Mouse (Mus musculus): ENCODE data around the gene Armh3. TPM values are rescaled to one million over a fixed set of nuclear protein-coding genes. Genes with fewer than 3 reads are reported as not detected.
"Not testable (repeated sequence)": the region's sequence is repeated elsewhere in the genome, so short reads cannot be mapped to it uniquely, and the experiment has no call there.

Gene Armh3
- total RNA-seq, 2 experiments from 2014 or later = 12.0 to 12.3 TPM

DNA sequence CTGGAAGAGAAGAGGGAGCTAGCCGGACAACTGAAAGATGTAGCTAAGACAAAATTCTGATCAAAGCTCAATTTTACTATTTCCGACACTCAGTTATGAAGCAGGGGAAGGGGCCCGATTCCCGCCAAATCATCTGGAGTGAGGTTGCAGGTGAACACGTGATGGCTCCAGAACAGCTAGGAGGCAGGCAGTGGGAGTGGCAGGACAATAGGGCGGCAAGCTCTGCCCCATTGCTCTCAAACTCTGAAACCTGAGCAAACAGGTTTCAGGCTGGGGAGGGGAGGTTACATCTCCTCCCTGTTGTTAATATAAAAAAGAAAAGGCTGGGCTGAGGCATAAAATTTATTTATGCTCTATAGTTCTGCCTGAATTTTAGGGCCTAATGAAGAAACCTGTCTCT, 4.8 kb downstream of the Armh3 start:
- DNase-seq (ENCODE audit: low spot score in 2 of 2) = not testable (repeated sequence)

DNA sequence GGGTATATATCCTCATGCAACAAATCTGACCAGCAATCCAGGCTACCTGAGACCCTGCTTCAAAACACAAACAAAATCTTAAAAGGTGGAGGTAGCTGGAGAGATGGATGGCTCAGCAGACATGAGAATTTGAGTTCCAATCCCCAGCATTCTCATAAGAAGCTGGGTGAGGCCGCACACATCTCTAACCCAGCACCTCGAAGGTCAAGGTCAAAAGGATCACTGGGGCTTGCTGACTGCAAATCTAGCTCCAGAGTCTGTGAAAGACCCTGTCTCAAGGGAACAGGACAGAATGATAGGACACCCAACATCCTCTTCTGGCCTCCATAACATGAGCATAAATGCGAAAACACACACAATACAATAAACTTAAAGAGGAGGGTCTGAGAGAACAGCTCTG, 7.1 kb downstream of the Armh3 start:
- DNase-seq (ENCODE audit: low spot score in 2 of 2) = no peak

DNA sequence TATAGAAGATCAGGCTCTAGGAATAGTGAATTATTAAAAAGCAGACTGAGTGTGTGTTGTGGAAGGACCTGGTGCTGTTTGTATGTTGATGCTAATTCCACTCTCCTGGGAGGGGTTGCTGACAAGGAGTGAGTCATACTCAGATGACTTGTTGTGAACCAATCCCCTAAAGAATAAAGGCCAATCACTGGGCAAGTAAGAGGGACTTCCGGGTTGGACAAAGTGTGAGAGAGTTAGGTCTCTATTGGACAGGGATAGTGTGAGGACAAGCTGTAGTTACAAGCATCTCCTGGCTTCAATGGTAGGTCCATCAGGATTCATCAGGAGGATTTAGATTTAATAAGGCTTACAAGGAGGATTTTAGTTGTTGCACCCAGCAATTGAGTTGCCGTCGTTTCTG, 10.1 kb downstream of the Armh3 start:
- no peak for DNase-seq (ENCODE audit: low spot score in 2 of 2)

DNA sequence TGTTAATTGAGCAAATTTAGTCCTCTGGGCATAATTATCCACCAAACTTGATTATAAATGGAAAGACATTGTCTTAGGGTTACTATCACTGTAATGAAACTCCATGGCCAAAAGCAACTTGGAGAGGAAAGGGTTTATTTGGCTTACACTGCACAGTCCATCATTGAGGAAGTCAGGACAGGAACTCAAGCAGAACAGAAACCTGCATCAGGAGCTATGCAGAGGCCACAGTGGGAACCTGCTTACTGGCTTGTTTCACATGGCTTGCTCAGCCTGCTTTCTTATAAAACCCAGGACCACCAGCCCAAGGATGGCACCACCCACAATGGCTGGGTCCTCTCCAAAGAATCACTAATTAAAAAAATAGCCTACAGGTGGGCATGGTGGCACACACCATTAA, 13.9 kb downstream of the Armh3 start:
- no peak for DNase-seq (ENCODE audit: low spot score in 2 of 2)

DNA sequence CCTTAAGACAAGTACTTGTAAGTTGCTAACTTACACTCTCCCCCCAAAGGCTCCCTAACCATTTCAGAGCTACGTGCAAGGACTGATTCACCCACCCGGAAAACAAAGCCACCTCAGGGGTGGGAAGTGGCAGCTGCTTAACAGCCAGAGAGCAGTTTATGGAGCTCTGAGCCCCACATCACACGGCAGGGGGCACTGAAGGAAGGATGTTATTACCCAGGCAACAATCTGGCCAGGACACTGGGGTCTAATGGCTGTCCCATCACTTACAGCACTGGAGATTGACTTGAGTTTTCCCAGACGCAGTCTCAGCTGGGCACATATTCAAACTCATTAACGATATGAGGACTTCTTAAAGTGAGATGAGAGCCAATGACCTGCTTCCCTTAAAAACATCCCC, 37.5 kb downstream of the Armh3 start:
- no peak for DNase-seq (ENCODE audit: low spot score in 2 of 2)

DNA sequence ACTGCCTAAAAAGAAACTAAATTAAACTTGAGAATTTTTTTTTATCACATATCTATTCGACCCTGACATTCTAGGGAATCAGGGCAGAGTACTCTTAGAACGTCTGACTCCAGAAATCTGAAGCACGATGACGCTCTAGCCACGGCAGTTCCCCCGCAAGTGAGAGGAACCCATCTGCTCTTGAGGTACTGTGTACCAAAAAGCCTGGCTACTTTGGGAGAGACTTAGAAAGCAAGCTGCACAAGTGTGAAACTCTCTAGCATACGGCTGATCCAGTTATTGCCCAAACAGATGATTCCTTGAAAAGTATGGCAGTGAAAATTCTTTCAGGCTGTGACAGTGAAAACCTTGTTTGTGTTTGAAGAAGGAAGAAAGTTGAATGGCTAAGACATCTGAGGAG, 41.6 kb downstream of the Armh3 start:
- no peak for DNase-seq (ENCODE audit: low spot score in 2 of 2)

DNA sequence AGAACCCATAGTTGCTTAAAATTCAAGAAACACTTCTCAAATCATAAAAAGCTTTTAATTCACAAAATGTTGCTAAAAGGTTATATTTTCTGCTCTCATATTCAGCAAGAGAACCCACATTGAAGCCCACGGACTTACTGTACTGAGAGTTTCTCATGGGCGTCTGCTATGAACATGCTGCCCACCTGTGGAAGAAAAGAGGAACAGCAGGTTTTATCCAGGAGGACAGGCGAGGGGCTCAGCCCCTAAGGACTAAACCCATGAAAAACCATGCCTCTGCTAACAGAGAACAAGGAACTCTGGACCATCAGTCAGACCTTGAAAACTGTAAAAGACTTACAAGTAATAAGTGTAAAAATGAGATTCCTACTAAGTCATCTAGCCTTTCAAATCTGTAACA, 45.0 kb downstream of the Armh3 start:
- no peak for DNase-seq (ENCODE audit: low spot score in 2 of 2)

DNA sequence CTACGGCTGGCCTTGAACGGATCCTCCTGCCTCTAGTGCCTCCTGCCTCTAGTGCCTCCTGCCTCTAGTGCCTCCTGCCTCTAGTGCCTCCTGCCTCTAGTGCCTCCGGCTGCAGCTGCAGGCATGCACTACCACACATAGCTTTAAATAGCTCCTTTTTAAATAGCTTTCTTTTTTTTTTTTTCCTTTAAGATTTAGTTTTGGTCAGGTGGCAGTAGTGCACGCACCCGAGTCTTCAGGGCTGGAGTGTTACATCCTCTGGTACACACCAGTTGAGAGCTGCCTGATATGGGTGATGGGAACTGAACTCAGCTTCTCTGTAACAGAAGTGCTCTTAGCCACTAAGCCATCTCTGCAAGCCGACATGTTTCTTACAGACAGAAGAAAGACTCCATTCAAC, 49.1 kb downstream of the Armh3 start:
- no peak for DNase-seq (ENCODE audit: low spot score in 2 of 2)

DNA sequence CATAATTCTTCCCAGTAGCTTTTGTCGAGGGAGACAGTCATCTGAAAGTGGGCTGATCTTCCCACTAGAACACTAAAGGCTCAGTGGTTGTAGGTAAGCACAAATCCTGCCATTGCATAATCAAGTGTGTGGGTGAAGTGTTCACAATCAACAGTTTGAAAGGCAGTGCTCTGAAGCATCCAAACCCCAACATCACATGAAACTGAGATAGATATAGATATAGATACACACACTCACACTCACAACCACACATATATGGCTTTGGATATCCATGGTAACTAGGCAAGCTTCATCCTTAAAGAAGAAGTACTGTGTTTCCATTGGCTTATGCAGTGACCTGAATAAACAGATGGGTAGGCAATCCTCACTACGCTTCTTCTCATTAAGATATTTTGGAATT, 50.5 kb downstream of the Armh3 start:
- no peak for DNase-seq (ENCODE audit: low spot score in 2 of 2)

DNA sequence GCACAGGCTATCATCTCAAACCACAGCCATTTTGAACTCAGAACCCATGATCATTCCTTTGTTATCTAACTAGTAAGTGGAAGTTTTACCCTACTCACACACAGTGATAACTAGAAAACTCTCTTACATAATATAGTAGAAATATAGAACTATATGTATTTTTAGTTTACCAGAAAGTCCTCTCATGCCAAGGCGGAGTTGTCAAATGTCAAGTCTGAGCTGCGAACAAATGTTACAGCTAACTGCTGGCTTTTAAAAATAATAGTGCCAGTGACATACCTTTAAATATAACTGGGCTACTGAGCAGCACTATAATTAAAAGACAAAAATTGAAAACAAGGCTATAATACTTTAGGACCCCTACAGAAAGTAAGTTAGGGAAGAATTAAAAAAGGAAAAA, 51.0 kb downstream of the Armh3 start:
- no peak for DNase-seq (ENCODE audit: low spot score in 2 of 2)

DNA sequence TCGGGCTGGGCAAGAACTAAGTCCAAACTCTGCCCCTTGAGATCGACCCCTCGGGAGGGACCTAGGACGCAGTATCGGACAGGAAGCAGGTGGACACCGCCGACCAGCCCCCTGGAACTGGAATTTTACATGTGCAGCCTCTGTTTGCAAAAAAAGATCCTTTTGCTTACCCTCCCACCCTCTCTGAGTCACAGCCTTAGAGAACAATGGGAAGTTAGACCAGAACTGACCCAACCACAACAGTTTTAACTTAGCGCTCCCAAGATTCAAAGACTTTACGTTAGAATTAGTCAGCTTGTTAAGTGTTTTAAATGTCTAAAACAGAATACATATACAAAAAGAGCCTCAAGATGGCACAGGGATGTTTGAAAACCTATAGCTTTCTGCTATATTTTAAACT, 51.7 kb downstream of the Armh3 start:
- DNase-seq (ENCODE audit: low spot score in 2 of 2) = no peak

DNA sequence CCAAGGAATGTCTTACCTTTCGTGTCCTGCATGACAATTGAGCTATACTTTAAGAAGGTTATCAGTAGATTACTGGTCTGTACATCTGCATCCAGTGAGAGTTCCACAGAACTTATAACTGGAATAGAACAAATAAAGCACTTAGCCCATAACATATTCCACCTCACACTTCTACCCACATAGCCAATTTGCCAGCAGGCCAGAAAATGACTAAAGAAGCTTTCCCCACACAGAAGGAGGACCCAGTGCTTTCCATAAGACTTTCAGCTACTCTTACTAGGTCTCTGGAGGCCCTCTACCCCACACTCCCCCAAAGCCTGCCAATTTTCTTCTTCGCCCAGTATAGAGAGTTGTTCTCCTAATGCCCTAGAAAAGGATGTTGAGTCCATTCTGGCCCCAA, 52.3 kb downstream of the Armh3 start:
- no peak for DNase-seq (ENCODE audit: low spot score in 2 of 2)

DNA sequence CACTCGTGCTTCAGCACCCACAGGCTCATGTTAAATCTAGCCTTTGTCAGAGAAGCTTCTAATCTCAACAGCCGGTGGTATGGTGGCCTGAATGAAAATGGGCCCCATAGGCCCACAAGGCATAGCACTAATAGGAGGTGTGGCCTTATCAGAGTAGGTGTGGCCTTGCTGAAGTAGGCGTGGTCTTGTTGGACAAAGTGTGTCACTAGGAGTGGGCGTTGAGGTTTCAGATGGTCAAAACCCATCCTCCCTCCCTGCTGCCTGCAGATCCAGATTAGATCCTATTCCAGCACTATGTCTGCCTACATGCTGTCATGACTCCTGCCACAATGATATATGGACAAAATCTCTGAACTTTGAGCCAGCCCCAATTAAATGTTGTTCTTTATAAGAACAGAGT, 54.5 kb downstream of the Armh3 start:
- no peak for DNase-seq (ENCODE audit: low spot score in 2 of 2)

DNA sequence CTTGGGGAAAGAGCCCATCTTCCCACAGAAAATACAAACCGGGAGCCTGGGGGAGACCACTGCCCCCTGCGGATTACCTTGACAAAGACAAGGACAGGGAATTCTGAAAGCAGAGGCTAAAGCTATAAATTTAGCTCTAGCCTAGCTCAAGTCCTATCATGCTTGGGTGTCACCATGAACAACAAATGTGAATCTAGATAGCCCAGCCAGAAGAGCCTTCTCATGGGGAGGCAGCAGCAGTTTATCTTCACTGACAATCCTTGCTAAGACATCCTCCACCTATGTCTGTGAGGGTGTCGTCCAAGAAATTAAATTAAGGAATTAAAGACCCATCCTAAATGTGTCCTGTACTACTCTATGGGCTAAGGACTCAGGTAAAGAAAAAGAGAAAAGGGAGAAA, 60.2 kb downstream of the Armh3 start:
- no peak for DNase-seq (ENCODE audit: low spot score in 2 of 2)

DNA sequence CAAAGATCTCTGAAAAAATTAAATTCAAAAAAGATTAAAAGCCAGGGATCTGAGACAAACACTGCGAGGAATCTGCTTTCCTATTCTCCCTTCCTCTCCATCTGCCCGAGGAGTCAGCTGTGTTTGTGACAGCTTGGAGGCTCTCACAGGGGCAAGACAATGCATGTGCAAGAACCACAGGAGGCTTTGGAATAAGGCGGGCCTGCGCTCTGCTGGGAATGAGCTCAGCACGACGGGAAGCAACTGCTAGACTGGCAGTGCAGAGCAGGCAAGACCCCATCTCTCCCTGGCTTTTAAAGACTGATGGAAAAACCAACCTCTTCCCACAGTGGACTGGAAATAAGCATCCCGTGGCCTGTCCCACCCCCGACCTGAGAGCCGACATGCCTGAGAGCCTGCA, 60.8 kb downstream of the Armh3 start:
- DNase-seq (ENCODE audit: low spot score in 2 of 2) = no peak

DNA sequence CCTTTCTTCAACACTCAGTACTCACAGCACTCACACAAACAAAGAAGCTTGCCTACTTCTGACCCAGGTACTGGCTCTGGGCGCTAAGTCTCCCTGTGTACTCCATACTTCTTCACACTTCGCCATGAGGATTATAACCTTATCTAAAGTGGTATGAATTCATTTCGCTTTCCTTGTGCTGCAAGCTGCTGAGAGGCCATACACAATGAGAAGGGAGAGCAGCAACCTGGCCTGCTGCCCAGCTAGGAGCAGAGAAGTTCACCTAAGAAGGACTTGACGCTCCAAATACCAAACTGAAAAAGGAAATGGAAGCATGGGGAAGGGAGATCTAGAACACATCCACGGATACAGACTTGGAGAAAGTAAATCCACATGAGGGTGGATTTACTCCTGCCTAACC, 71.1 kb downstream of the Armh3 start:
- no peak for DNase-seq (ENCODE audit: low spot score in 2 of 2)

DNA sequence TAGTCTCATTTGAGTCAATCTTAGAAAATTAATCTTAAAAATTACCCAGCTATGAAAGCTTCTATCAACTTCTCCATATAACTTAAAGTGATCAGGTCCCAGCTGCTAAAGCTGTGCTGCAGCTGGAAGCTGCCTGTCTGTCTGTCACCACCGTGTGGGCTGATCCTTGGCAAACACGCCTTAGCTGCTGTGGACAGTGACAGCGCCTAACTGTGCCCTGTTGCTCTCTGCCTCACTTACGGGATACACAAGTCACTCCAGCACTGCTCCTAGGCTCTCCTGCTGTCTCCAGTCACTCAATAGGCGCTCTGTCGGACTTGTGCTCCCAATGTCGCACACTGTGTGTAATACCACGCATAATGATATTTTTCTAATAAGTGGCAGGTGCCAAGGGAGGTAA, 71.9 kb downstream of the Armh3 start:
- DNase-seq (ENCODE audit: low spot score in 2 of 2) = no peak

DNA sequence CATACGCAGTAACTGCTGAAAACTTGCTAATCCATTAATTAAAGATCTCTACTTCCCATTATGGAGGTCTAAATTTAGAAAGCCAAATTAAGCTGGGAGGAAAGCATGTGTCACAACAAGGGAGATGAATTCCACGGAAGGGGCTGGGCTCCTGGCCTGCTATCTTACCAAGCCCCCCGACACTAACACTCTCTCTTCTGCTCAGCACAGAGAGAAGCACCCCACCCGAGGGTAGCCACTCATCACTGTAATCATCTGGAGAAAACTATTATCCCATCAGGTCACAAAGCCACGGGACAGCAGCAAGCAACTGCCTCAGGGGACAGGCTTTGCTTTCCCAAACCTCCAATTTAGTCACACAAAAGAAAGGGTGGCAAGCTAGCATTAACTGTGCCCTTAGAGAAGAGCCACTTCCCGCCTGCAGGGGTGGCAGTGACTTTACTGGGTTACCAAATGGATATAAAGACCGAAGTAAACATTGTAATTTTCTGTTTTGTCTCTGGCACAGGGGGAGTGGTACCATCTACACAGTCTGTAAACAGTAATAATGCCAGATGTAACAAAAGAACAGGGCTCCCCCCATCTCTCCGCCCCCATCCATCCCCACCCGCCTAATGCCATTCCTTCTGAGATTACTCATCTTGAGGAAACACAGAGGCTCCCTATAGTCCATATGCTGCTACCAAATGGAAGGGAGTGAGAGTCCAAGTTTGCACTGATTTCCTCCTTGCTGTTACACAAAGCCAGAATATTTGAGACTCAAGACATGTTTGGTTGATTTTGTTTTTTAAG, 77.8 kb downstream of the Armh3 start:
- no peak for DNase-seq (ENCODE audit: low spot score in 2 of 2)

DNA sequence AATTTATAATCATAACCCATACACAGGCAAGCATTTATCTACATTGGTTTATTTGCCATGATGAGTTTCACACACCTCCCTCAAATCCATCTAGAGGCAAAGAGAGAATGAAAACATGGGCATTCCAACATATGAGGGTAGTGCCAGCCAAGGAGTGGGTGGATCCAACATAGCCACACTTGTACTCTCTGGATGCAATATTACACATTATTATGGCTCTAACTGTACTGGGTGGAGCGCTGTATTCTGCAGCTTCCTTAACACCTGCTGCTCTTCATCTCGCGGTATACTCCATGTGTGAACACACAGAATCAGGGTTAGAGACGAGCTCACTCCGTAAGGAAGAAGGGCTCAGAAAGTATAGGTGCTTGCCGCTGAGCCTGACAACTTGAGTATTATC, 79.9 kb downstream of the Armh3 start:
- DNase-seq (ENCODE audit: low spot score in 2 of 2) = no peak

DNA sequence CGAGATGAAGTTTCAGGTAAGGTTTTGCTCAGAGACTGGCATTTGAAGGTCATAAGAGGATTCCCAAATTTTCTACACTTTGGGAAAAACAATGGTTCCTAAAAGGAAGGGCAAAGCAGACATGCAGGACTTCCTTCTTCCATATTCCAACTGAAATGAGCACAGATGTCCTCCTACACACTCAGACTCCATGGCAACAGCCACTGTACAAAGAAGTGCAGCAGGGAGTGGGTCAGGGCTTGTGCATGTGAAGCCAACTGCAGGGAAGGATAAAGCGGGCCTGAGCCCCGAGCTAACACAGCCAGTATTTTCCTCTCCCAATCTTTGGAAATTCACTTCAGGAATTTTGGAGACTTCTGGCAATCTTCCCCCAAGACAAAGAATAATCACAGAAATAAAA, 80.4 kb downstream of the Armh3 start:
- no peak for DNase-seq (ENCODE audit: low spot score in 2 of 2)

DNA sequence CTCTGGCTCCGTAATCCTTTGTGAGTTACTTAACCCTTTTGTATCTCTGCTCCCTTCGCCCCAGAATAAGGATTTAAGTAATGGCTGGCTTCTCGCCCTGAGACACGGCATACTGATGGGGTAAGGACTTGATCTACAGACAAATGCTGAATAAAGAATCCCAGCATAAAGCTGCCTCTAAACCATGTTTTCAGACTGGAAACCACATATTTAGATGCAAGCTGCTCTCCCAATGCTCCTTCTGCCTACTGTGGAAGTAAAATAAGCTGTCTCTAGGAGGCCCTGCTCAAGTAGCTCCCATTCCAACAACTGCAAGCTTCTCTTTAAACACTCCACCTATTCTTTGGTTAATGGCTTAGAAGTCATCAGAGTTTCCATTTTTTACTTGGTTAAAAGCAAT, 81.8 kb downstream of the Armh3 start:
- DNase-seq (ENCODE audit: low spot score in 2 of 2) = no peak

DNA sequence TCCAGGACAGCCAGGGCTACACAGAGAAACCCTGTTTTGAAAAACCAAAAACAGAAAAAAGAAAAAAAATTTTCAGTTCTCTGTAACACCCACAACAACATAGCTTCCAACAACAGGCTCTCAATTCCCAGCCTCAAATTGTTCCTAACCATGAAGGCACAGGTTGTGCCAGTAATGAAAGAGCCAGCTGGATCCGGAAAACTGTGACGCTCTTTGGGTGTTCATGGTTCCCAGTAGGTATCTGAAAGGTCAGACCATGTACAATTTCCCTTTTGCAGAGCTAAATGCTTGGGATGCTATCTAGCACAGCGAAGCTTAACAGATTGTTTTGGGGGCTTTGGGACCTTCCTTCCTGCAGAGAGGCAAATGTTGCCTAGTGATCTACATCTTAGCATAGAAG, 82.3 kb downstream of the Armh3 start:
- no peak for DNase-seq (ENCODE audit: low spot score in 2 of 2)

DNA sequence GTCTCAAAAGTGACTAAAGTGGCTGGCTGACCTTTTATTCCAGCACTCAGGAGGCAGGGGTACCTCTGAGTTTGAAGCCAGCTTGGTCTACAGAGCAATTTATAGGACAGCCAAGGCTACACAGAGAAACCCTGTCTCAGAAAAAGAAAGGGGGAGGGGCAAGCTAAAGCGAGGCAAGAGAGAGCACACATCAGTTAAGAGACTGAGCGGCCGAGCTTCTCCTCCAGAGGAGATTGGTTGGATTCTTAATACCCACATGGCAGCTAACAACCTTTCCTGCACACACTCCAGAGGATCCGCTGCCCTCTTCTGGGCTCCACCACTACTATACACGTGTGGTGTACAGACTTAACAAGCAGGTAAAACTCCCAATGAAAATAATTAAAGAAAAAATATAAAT, 85.3 kb downstream of the Armh3 start:
- DNase-seq (ENCODE audit: low spot score in 2 of 2) = no peak

DNA sequence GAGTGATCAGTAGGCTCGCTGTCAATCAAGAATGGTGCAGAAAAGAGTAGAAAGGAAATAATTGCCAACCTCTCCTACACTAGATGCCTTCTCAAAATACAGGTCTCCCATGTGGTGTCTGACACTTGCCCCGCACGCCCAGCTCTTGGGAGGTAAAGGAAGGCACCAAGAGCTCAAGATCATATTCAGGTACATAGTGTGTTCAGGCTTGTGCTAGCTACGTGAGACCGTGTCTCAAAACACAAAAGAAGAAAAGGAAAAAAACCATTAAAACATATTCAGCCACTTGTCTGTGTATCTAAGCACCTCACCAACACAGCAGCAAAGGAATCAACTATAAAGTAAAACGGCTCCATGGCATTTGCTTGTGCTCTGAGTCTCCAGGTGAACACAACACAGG, 85.9 kb downstream of the Armh3 start:
- no peak for DNase-seq (ENCODE audit: low spot score in 2 of 2)

Measured in adrenal gland, adult 18-20 months (tissue).